ENCODE assay signal across 33 mouse cellular contexts in the genomic region with DNA sequence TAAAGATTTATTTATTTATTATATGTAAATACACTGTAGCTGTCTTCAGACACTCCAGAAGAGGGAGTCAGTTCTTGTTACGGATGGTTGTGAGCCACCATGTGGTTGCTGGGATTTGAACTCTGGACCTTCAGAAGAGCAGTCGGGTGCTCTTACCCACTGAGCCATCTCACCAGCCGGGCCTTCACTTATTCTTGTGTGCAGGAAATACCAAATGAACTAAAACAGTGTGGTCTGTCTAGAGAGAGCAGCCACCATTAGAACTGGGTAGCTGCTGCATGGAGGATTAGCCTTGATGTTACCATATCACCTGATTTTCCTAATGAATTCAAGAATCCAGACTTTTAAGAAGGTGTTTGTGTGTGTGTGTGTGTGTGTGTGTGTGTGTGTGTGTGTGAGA. TPM values are rescaled to one million over a fixed set of nuclear protein-coding genes. Genes with fewer than 3 reads are reported as not detected.
"Had no signal": no experiment of that assay in that cellular context is flagged by ENCODE, and none has a peak within 500 bp of the region (broad histone marks: within the 10 kb centered on the region; RNA-seq: fewer than 3 reads in every experiment).

No protein-coding gene starts in this region.

RNA-seq across cellular contexts. Expression of a gene that starts 27.4 kb away (rescaled TPM):
- total RNA-seq: left cerebral cortex, postnatal 10 days; left cerebral cortex, postnatal 14 days; left cerebral cortex, postnatal 25 days; left cerebral cortex, postnatal 36 days; left cerebral cortex, postnatal 4 days; liver, adult 2 months; megakaryocyte progenitor cell, adult 5-6 weeks; megakaryocyte-erythroid progenitor cell, adult 5-6 weeks; monocyte, adult 5-6 weeks had no signal
- polyA plus RNA-seq: limb, embryonic 10.5 days; limb, embryonic 12.5 days; limb, embryonic 14.5 days; liver, adult 2 months; liver, embryonic 11.5 days; liver, embryonic 12.5 days; liver, embryonic 13.5 days; liver, embryonic 14.5 days; liver, embryonic 15.5 days; liver, embryonic 16.5 days; liver, postnatal 0 days; lung, adult 2 months; lung, embryonic 14.5 days; lung, embryonic 16.5 days; lung, postnatal 0 days; macrophage; midbrain, embryonic 10.5 days; midbrain, embryonic 11.5 days; midbrain, embryonic 12.5 days; midbrain, embryonic 13.5 days; midbrain, embryonic 14.5 days; midbrain, embryonic 15.5 days; midbrain, embryonic 16.5 days; midbrain, postnatal 0 days; myocyte had no signal
